Mouse (Mus musculus) embryo, embryonic 11.5 days (tissue): ENCODE data around the gene Krtap21-1.

ENCODE experiments used
- DNase-seq: peaks from one replicate; pipeline ENCODE4 v3.0.0-alpha.2; 2012; ENCODE audit warnings: low read depth, low spot score

Krtap21-1 gene

DNA sequence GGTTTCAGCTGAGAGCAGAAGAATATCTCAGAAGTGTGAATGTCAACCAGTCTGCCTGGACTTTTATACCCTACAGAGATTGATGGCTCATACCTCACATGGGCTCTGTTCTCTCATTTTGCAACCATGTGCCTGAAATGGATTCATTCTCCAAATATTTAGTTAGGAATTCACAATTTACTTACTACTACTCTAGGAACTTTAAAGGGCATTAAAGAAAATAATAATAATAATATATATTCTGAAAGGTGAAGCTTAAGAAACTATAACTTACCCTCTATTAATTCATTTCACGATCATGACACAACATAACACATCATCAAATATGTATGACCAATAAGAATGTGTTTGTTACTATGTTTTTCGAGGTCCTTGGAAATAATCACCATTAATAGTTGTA, at the start of gene Krtap21-1:
Gene Krtap21-1, minus strand, starts transcription at position 101 of the 400 bp plus-strand sequence.
- DNase-seq, result no peak

DNA sequence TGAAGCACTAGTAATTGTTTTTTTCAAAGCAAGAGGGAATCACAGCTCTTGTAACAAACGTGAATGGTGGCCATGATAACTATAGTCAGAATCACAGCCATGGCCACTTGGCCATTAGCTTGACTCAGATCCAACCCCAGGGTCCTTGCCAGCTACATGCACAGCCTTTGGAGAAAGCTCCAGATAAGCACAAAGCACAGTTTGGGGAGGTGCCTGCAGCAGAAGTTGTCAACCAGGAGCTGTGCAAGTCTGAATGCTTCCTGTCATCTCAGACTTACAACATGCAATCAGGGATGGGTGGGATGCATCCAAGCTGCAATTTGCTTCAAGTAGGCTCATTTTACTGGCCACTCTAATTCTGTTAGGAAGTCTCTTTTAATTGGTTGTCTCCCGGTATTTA, 25.9 kb upstream of the Krtap21-1 start:
- DNase-seq, result no peak

DNA sequence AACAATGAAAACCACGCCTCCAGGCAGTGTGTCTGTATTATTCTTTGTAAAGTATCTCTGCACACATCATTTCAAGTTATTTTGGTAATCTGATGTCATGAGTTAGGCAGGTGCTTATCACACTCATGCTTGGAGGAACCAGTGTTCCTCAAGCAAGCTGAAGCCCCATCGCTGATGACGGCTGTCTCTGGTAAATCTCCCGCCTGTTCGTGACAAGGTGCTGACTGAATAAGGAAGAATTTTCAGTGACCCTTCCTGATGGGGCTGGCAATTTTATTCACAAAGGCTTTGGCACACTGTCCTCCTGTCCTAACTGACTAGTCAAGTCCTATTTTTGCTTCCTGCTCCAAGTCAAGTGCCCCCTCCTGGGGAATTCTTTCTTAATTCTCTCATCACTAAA, 21.6 kb upstream of the Krtap21-1 start:
- DNase-seq, result no peak

DNA sequence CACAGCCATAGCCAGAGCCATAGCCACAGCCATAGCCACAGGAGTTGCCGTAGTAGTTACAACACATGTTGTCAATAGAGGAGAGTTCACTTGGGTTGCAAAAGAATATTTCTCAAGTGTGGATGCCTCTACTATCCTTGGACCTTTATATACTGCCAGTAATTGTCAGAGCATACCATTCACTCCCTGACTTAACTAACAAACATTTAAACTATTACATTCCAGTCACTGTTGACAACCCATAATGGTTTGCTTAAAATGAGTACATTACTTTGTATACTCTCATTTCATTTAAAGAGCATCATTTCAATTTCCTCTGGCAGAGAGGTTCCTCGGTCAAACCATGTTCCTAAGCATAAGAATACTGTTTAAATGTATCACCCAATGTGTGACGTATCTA, 16.3 kb upstream of the Krtap21-1 start, which contains the start of gene Krtap6-2:
Gene Krtap6-2, minus strand, starts transcription at position 101 of the 400 bp plus-strand sequence.
- no peak for DNase-seq

DNA sequence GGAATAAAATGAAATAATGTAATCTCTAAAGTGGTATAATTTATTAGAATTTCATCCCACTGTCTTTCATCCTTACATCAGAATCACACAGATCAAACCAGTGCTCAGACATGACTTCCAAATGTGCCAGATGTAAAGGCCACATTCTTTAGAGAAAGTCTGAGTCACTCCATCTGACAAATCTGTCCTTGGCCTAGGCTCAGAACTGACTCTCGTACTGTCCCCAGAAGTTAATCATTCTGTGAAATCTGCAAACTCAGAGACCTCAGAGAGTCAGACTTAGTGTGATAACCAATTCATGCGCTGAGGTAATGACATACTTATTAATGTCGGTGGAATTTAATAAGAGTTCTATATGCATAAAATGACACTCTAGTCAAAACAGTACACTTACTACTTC, 12.6 kb upstream of the Krtap21-1 start:
- DNase-seq, result no peak

DNA sequence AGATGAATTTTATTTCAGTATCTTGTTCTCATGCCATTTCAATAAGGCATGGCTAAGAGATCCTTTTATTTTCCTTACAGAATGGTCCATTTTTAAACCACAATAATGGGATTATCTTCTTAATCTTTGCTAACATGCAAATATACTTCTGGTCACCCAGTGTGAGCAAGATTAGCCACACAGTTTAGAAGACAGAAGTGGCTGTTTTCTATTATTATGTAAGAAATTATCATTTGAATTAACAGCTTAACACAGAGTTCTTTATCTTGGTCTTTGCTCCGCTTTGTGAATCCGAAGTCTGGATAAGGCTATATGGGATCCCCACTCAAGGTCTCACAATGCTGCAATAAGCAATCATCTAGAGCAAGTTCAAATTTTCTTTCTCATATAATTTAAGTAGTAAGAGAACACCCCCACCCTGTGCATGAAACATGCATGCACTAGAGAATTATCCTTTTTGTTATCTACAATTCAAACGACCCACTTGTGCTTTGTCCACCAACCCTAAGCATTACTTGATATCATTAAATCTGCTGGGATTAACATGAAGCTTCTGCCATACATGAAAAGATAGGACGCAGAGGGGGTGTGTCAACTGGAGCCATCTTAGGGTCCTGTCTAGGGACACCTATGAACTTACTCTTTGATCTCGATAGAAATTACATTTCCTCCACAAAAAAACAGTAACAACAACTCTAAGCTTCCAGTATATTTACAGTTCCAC, 6.8 kb upstream of the Krtap21-1 start:
- DNase-seq, result no peak

DNA sequence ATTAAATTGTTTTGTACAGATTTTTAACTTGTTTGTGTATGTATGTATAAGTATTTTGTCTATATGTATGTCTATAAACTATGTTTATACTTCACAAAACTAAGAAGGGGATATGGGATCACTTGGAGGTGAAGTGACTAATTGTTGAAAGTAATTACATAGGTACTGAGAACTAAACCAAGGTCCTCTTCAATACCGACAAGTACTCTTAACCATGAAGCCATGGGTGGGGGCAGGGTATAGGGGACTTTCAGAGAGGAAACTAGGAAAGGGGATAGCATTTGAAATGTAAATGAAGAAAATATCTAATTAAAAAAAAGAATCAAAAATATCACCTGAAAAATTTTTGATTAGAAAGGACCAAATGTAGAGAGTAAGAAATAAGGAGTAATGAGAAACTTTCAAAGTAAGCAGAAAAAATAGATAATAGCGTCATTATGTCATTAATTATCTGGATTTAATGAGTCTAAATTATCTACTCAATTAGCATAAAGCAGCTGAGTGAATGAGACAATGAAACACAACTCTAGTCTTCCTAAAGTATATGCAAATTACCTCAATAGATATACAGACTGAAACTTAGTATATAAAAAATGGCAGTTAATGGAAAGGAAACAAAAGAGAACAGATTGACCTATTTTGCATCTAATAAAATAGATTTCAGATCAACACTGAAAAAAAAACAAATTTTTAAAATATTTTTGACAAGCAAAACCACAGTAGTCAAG, 30.8 kb downstream of the Krtap21-1 start:
- no peak for DNase-seq
